Mouse (Mus musculus): ENCODE data around the gene Olfr102. TPM values are rescaled to one million over a fixed set of nuclear protein-coding genes. Genes with fewer than 3 reads are reported as not detected.

Olfr102 gene
- polyA plus RNA-seq, 1 experiment from 2014 or later: not detected

DNA sequence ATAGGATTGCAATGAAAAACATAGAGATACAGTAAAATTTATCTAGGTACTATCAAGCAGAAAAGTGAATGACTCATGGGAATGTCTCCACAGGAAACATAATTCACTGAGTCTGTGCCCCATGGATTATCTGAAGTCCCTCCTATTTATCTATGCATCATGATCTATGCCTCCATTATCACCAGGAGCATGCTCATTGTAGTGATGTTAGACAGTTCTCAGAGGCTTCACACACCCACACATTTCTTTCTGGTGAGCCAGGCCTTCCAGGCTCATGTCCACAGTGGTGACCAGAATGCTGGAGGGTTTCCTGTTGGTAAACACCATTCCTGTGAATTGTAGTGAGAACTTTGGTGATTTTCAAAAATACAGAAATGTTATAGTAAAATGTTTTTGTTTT, 40.3 kb downstream of the Olfr102 start:
- no peaks in the 10 kb centered on the region for H3K9me3 ChIP-seq (ENCODE audit: control insufficient read depth, low read length)
- no peak overlapping the region for H3K27ac ChIP-seq (replicated peaks in 1 of 2; ENCODE audit: control insufficient read depth in 1 of 2, insufficient read depth in 1 of 2, low read depth in 2 of 2, low read length in 2 of 2)
- H3K4me1 ChIP-seq (ENCODE audit: control insufficient read depth in 2 of 2, insufficient read depth in 2 of 2, low read length in 2 of 2): no peaks in the 10 kb centered on the region
- H3K4me2 ChIP-seq (ENCODE audit: low read length): no peak overlapping the region
- ATAC-seq (ENCODE audit: insufficient number of reproducible peaks, insufficient read depth, low FRiP score, low read depth): no peak
- no peak overlapping the region for H3K4me3 ChIP-seq (ENCODE audit: control insufficient read depth in 1 of 2, insufficient read depth in 1 of 2, low read depth in 1 of 2, low read length in 2 of 2)
- no peaks in the 10 kb centered on the region for H3K27me3 ChIP-seq (ENCODE audit: control insufficient read depth, insufficient read depth, low read length)
- no peak overlapping the region for H3K9ac ChIP-seq (ENCODE audit: low read length)
- no peaks in the 10 kb centered on the region for H3K36me3 ChIP-seq (ENCODE audit: control insufficient read depth, insufficient read depth, low read length)

DNA sequence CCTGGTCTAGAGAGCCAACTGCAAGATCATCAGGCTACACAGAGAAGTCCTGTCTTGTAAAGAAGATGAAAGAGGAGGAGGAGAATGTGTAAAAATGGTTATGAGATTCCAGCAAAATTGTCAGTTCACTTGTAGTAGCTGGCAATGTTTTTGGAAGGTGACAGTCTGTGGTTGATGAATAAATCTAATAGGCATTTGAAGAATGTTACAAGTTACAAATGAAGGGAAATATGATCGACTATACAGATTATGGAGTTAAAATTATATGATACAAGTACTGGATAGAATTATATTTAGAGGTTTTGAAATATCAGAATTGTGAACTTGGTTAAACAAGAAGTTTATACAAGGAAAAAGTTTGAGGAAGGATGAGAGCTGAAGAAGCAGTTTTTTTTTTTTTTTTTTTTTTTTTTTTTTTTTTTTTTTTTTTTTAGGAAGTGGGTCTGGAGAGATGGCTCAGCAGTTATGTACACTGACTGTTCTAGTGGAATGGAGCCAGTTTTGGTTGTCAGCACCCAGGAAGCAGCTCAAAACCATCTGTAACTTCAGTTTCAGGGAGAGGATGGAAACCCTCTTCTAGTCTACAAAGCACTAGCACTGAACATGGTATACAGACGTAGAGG, 41.1 kb downstream of the Olfr102 start:
- ATAC-seq (ENCODE audit: insufficient number of reproducible peaks, insufficient read depth, low FRiP score, low read depth): no peak
- whole genome bisulfite sequencing: 52% methylated on average over 2 of the region's 2 CpGs
- H3K36me3 ChIP-seq (ENCODE audit: control insufficient read depth, insufficient read depth, low read length): no peaks in the 10 kb centered on the region
- no peak overlapping the region for H3K9ac ChIP-seq (ENCODE audit: low read length)
- H3K4me1 ChIP-seq (ENCODE audit: control insufficient read depth in 2 of 2, insufficient read depth in 2 of 2, low read length in 2 of 2): no peaks in the 10 kb centered on the region
- no peak overlapping the region for H3K27ac ChIP-seq (replicated peaks in 1 of 2; ENCODE audit: control insufficient read depth in 1 of 2, insufficient read depth in 1 of 2, low read depth in 2 of 2, low read length in 2 of 2)
- H3K27me3 ChIP-seq (ENCODE audit: control insufficient read depth, insufficient read depth, low read length): no peaks in the 10 kb centered on the region
- no peak overlapping the region for H3K4me3 ChIP-seq (ENCODE audit: control insufficient read depth in 1 of 2, insufficient read depth in 1 of 2, low read depth in 1 of 2, low read length in 2 of 2)
- H3K4me2 ChIP-seq (ENCODE audit: low read length): no peak overlapping the region
- H3K9me3 ChIP-seq (ENCODE audit: control insufficient read depth, low read length): no peaks in the 10 kb centered on the region

DNA sequence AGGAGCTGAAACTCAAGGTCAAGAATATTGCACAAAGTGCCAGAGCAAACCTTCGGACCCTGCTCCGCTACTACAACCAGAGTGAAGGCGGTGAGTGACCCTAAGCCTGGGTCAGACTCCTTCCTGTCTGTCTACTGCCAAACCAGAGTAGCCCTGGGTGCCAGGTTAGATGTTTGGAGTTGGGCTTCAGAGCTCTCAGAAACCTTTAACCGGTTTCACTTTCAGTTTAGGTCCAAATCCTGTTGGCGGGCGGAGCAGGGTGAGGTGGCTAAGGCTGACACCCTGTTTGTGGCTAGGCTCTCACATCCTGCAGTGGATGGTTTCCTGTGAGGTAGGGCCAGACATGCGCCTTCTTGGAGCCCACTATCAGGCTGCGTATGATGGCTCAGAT, 46.2 kb downstream of the Olfr102 start:
- Histone ChIP-seq H3K4me3 (ENCODE audit: control insufficient read depth in 1 of 2, insufficient read depth in 1 of 2, low read depth in 1 of 2, low read length in 2 of 2) (peak overlapping the region; percentile 58 to 62), H3K4me2 (ENCODE audit: low read length) (peak overlapping the region; percentile 93), H3K9ac (ENCODE audit: low read length) (peak overlapping the region; percentile 68), H3K4me1 (ENCODE audit: control insufficient read depth in 2 of 2, insufficient read depth in 2 of 2, low read length in 2 of 2) (peaks cover 0 to 3% of the 10 kb centered on the region in 2 experiments; a peak in 1 of 4 replicates), H3K27ac (replicated peaks in 1 of 2; ENCODE audit: control insufficient read depth in 1 of 2, insufficient read depth in 1 of 2, low read depth in 2 of 2, low read length in 2 of 2) (no peak overlapping the region), H3K27me3 (ENCODE audit: control insufficient read depth, insufficient read depth, low read length) (no peaks in the 10 kb centered on the region), H3K9me3 (ENCODE audit: control insufficient read depth, low read length) (no peaks in the 10 kb centered on the region), H3K36me3 (ENCODE audit: control insufficient read depth, insufficient read depth, low read length) (no peaks in the 10 kb centered on the region)
- 0 out of 2 replicates have a peak, but pooled peaks have one; percentile 29 for ATAC-seq (ENCODE audit: insufficient number of reproducible peaks, insufficient read depth, low FRiP score, low read depth)
- 46% methylated on average over 8 of the region's 8 CpGs for WGBS

DNA sequence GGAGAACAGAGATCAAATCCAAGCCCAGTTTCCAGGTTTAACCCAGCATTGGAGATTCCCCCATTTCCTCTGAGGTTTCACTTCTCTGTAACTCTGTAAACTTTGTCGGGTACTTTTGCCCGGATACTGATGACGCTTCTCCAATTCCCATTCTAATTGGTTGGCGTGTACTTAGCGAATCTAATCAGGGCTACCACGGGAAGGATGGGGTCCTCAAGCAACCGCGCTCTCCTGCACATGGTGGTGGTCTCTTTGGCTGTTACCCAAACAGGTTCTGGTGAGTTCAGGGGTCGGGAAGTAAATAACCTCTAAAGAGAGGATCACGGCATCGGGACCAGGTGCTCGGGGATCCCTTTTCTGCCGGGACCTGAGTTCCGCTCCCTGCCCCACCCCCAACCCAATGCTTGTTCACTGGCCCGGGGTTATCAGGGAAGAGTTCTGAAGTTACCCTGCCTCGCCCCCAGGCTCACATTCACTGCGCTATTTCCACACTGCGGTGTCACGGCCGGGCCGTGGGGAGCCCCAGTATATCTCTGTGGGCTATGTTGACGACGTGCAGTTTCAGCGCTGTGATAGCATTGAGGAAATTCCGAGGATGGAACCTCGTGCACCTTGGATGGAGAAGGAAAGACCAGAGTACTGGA, 46.7 kb downstream of the Olfr102 start, which contains the start of gene H2-M3:
Gene H2-M3 (plus strand): TSS at position 163 of the 644 bp plus-strand sequence.
- Histone ChIP-seq H3K27ac (replicated peaks in 1 of 2; ENCODE audit: control insufficient read depth in 1 of 2, insufficient read depth in 1 of 2, low read depth in 2 of 2, low read length in 2 of 2) (no peak within 1 kb of the TSS), H3K4me1 (ENCODE audit: control insufficient read depth in 2 of 2, insufficient read depth in 2 of 2, low read length in 2 of 2) (peaks cover 0 to 3% of the 10 kb centered on the region in 2 experiments; a peak in 1 of 4 replicates), H3K27me3 (ENCODE audit: control insufficient read depth, insufficient read depth, low read length) (no peaks in the 10 kb centered on the region), H3K4me2 (ENCODE audit: low read length) (peak within 1 kb of the TSS; percentile 93), H3K36me3 (ENCODE audit: control insufficient read depth, insufficient read depth, low read length) (no peaks in the 10 kb centered on the region), H3K4me3 (ENCODE audit: control insufficient read depth in 1 of 2, insufficient read depth in 1 of 2, low read depth in 1 of 2, low read length in 2 of 2) (peak within 1 kb of the TSS; percentile 58 to 62), H3K9me3 (ENCODE audit: control insufficient read depth, low read length) (no peaks in the 10 kb centered on the region), H3K9ac (ENCODE audit: low read length) (peak within 1 kb of the TSS; percentile 68)
- ATAC-seq (ENCODE audit: insufficient number of reproducible peaks, insufficient read depth, low FRiP score, low read depth): peak; percentile 82; the same call in 1 of the 2 replicates
- 2% methylated on average over 26 of the region's 26 CpGs for WGBS

DNA sequence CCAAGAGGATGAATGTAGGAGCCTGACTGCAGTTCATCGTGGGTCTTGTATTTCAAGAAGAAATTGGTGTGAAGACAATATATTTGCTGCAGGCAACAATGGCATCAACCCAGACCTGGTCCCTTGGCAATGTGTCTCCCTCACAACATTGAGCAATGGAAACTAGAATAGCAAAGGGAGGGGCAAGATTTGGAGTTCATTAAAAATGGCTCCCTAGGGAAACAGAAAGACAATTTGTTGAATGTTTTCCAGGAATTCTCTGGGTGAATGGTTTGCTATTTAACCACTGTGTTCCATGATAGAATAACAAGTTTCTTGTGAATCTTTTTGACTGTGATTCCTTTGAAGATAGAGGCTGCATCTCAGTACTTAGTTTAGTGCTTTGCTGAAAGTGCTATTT, 53.2 kb downstream of the Olfr102 start, which contains the start of gene Olfr98:
Gene Olfr98 (minus strand): TSS at position 124 of the 400 bp plus-strand sequence.
- WGBS: 59% methylated on average over 1 of the region's 1 CpGs
- ATAC-seq (ENCODE audit: insufficient number of reproducible peaks, insufficient read depth, low FRiP score, low read depth): no peak
- H3K4me1 ChIP-seq (ENCODE audit: control insufficient read depth in 2 of 2, insufficient read depth in 2 of 2, low read length in 2 of 2): no peaks in the 10 kb centered on the region
- H3K4me3 ChIP-seq (ENCODE audit: control insufficient read depth in 1 of 2, insufficient read depth in 1 of 2, low read depth in 1 of 2, low read length in 2 of 2): no peak within 1 kb of the TSS
- no peak within 1 kb of the TSS for H3K9ac ChIP-seq (ENCODE audit: low read length)
- H3K4me2 ChIP-seq (ENCODE audit: low read length): no peak within 1 kb of the TSS
- no peaks in the 10 kb centered on the region for H3K9me3 ChIP-seq (ENCODE audit: control insufficient read depth, low read length)
- no peaks in the 10 kb centered on the region for H3K36me3 ChIP-seq (ENCODE audit: control insufficient read depth, insufficient read depth, low read length)
- H3K27ac ChIP-seq (replicated peaks in 1 of 2; ENCODE audit: control insufficient read depth in 1 of 2, insufficient read depth in 1 of 2, low read depth in 2 of 2, low read length in 2 of 2): no peak within 1 kb of the TSS
- no peaks in the 10 kb centered on the region for H3K27me3 ChIP-seq (ENCODE audit: control insufficient read depth, insufficient read depth, low read length)

Other genes starting within 250 kb of the Olfr102 start
- gene Olfr90, start 228.6 kb downstream of the Olfr102 start, polyA plus RNA-seq (2014; fragmentation: Nextera tagmentation; extraction: Ambion mirVana): not detected in 2 replicates
- gene Olfr91, start 218.8 kb downstream of the Olfr102 start, polyA plus RNA-seq (2014; fragmentation: Nextera tagmentation; extraction: Ambion mirVana): not detected in 2 replicates
- gene Olfr92, start 197.0 kb downstream of the Olfr102 start, polyA plus RNA-seq (2014; fragmentation: Nextera tagmentation; extraction: Ambion mirVana): not detected in 2 replicates
- not detected in 2 replicates for gene Olfr93, start 155.6 kb downstream of the Olfr102 start, polyA plus RNA-seq (2014; fragmentation: Nextera tagmentation; extraction: Ambion mirVana)
- gene Ubd, start 123.2 kb downstream of the Olfr102 start, polyA plus RNA-seq (2014; fragmentation: Nextera tagmentation; extraction: Ambion mirVana): not detected in 2 replicates
- not detected in 2 replicates for gene Olfr94, start 116.1 kb downstream of the Olfr102 start, polyA plus RNA-seq (2014; fragmentation: Nextera tagmentation; extraction: Ambion mirVana)
- gene Olfr95, start 103.9 kb downstream of the Olfr102 start, polyA plus RNA-seq (2014; fragmentation: Nextera tagmentation; extraction: Ambion mirVana): not detected in 2 replicates
- not detected in 2 replicates for gene Olfr96, start 96.9 kb downstream of the Olfr102 start, polyA plus RNA-seq (2014; fragmentation: Nextera tagmentation; extraction: Ambion mirVana)
- gene Olfr97, start 79.7 kb downstream of the Olfr102 start, polyA plus RNA-seq (2014; fragmentation: Nextera tagmentation; extraction: Ambion mirVana): not detected in 2 replicates
- gene Olfr98, start 53.3 kb downstream of the Olfr102 start, polyA plus RNA-seq (2014; fragmentation: Nextera tagmentation; extraction: Ambion mirVana): not detected in 2 replicates
- gene H2-M3, start 46.8 kb downstream of the Olfr102 start, polyA plus RNA-seq (2014; fragmentation: Nextera tagmentation; extraction: Ambion mirVana): 1.1 and 2.1 TPM in 2 replicates
- gene Olfr99, start 33.6 kb downstream of the Olfr102 start, polyA plus RNA-seq (2014; fragmentation: Nextera tagmentation; extraction: Ambion mirVana): not detected in 2 replicates
- not detected in 2 replicates for gene Olfr101, start 12.7 kb downstream of the Olfr102 start, polyA plus RNA-seq (2014; fragmentation: Nextera tagmentation; extraction: Ambion mirVana)
- not detected in 2 replicates for gene Olfr103, start 22.6 kb upstream of the Olfr102 start, polyA plus RNA-seq (2014; fragmentation: Nextera tagmentation; extraction: Ambion mirVana)
- not detected in 2 replicates for gene Olfr104-ps, start 42.5 kb upstream of the Olfr102 start, polyA plus RNA-seq (2014; fragmentation: Nextera tagmentation; extraction: Ambion mirVana)
- gene Olfr105-ps, start 62.0 kb upstream of the Olfr102 start, polyA plus RNA-seq (2014; fragmentation: Nextera tagmentation; extraction: Ambion mirVana): not detected in 2 replicates
- gene Olfr106-ps, start 73.3 kb upstream of the Olfr102 start, polyA plus RNA-seq (2014; fragmentation: Nextera tagmentation; extraction: Ambion mirVana): not detected in 2 replicates
- gene Olfr107, start 82.2 kb upstream of the Olfr102 start, polyA plus RNA-seq (2014; fragmentation: Nextera tagmentation; extraction: Ambion mirVana): not detected in 2 replicates
- gene Olfr108, start 128.4 kb upstream of the Olfr102 start, polyA plus RNA-seq (2014; fragmentation: Nextera tagmentation; extraction: Ambion mirVana): not detected in 2 replicates
- gene Olfr109, start 141.9 kb upstream of the Olfr102 start, polyA plus RNA-seq (2014; fragmentation: Nextera tagmentation; extraction: Ambion mirVana): not detected in 2 replicates
- not detected in 2 replicates for gene H2-M2, start 166.5 kb upstream of the Olfr102 start, polyA plus RNA-seq (2014; fragmentation: Nextera tagmentation; extraction: Ambion mirVana)
- not detected in 2 replicates for gene Olfr110, start 175.4 kb upstream of the Olfr102 start, polyA plus RNA-seq (2014; fragmentation: Nextera tagmentation; extraction: Ambion mirVana)
- 0.08 TPM in 1 of 2 replicates, not detected in the other for gene Olfr111, start 191.0 kb upstream of the Olfr102 start, polyA plus RNA-seq (2014; fragmentation: Nextera tagmentation; extraction: Ambion mirVana)